Mouse (Mus musculus): ENCODE measurements around the gene Ttc9c. TPM values are rescaled to one million over a fixed set of nuclear protein-coding genes. Genes with fewer than 3 reads are reported as not detected.
A peak's percentile ranks its signal among the peaks of the same experiment; 100 is the strongest.
"Not testable (repeated sequence)": the region's sequence is repeated elsewhere in the genome, so short reads cannot be mapped to it uniquely, and the experiment has no call there.

Gene Ttc9c
- 10 to 100 TPM; 20.9 to 22.8 TPM for total RNA-seq (2021)

DNA sequence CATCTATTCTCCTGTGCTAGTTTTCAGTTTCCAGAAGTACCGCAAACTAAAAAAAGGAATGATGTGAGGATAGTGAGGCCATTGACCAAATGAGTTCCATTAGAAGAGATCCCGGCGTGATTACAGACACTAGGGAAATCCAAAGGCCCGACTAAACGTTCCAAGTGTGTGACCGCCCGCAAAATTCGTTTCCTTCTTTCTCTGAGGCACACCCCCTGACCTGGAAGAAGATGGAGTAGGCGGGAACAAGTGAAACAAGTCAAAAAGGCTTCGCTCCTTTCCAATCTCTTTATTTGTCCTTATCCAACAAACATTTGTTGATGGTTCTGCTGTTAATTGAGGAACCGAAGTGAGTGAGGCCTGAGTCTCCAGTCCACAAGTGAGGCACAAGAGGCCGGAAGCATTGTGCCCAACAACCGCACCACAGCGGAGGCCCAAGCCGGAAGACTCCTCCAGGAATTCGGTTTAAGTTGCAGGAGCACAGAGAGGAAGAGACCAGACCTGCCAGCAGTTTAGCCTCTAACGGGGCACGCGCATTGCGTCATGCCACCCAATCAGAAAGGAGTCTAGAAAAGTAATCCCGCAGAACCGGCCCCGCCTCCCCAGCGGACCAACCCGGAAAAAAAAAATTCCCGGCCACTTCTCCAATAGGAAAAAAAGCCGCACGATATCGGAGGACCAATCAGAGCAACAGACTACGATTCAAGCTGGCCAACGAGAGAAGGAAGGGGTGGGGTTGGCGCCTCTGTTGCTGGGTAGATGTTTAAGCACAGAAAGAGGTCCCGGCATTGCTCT lies at the start of gene Ttc9c:
Gene Ttc9c (minus strand): TSS at position 533 of the 795 bp plus-strand sequence.
- DNase-seq, result peak; percentile 96

DNA sequence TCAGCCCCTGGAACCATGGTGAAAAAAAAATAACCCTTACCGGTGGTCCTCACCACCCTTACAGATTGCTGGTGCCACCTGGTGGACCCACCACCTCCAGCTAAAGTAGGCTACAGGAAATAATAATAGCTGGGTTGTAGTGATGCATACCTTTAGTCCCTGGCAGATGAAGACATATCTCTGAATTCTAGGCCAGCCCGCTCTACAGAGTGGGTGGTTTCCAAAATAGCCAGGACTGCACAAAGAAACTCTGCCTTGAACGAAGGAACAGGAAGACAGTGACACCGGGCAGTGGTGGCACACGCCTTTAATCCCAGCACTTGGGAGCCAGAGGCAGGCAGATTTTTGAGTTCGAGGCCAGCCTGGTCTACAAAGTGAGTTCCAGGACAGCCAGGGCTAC lies 45.1 kb upstream of the Ttc9c start:
- no peak for DNase-seq

GRCm38 (mm10) chr19:8859018-8859417 lies 39.9 kb upstream of the Ttc9c start:
- DNase-seq, result no peak

- peak; percentile 71 for DNase-seq
These were observed 38.6 kb upstream of the Ttc9c start for GRCm38 (mm10) chr19:8857689-8858088.

DNA sequence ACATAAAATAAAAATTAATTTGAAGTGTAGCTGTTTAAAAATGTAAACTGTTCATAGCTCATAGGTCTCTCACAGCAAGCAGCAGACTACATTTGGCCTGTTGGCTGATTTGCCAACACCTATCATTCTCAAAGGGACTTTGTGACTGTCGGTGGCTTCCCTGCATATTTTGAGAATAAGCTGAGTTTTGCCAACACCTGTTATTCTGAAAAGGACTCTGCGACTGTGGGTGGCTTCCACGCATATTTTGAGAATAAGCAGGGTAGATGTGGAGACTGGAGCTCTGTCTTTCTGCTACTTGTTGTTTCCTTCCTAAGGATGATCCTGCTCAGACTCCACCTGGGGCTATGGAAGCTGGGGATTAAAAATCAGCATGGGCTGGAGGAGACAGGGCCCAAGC lies 34.0 kb upstream of the Ttc9c start:
- no peak for DNase-seq

- no peak for DNase-seq
These were observed 33.2 kb upstream of the Ttc9c start for GRCm38 (mm10) chr19:8852236-8852928.

DNA sequence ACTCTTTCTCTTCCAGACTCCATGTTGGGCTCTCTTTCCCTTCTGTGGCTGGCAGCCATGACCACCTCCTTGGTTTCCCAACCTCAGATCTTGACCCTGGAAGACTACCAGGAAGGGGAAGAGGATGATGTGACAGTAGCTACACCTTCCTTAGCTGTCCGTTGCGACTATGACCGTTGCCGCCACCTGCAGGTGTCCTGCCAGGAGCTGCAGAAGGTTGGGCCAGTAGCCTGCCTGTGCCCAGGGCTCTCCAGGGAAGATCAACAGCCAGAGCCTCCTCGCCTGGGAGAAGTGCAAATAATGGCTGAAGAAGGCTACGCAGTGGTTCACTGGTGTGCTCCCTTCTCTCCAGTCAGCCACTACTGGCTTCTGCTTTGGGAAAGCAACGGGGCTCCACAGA lies 32.5 kb upstream of the Ttc9c start:
- DNase-seq, result no peak

GRCm38 (mm10) chr19:8850402-8850901 lies 31.3 kb upstream of the Ttc9c start, which contains the start of gene Lrrn4cl:
TSS of gene Lrrn4cl (plus strand) at chr19:8850768.
- peak; percentile 58 for DNase-seq

DNA sequence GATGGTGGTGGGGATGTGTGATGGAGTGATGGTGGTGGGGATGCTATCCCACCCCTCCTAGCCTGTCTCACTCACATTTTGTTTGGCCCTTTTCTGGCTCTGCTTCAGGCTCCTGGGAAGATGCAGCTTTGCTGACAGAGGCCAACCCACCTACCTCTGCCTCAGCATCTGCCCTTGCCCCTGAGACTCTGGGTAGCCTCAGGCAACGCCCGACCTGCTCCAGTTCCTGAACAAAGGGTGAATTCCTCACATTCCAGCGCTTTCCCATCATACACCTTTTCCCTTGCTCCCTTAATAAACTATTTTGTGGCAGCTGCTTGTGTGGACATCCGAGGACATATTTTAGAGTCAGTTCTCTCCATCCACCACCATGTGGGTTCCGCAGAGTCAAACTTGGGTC lies 29.2 kb upstream of the Ttc9c start:
- no peak for DNase-seq

DNA sequence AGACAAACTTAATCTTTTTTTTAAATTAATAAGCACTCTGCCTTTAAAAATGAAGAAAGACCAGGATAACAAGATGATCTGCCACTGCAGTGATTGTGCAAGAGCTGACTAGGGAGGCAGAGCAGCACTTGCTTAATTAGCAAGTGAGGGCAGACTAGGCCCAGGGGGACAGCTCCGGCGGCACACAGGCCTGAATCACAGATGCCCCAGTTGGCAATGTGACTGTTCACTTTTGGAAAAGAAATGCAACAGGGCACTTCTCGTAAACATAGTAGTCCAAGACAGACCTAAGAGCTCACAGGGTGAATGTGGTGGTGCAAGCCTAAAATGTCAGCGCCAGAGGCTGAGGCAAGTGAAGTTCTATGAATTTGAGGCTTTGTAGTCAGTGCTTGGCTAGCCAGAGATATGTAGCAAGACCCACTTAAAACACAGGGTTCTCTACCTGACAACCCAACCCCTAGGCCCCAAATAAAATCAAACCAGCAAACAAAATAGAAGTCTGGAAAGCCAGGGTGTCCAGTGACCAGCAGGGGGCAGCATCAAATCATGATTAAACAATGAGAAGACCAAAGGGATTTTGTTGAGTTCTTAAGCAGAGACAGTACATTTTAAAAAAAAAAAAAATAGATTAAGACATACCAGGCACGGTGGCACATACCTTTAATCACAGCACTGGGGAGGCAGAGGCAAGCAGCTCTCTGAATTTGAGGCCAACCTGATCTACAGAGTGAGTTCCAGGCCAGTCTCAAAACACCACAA lies 25.4 kb upstream of the Ttc9c start:
- DNase-seq, result peak; percentile 87

DNA sequence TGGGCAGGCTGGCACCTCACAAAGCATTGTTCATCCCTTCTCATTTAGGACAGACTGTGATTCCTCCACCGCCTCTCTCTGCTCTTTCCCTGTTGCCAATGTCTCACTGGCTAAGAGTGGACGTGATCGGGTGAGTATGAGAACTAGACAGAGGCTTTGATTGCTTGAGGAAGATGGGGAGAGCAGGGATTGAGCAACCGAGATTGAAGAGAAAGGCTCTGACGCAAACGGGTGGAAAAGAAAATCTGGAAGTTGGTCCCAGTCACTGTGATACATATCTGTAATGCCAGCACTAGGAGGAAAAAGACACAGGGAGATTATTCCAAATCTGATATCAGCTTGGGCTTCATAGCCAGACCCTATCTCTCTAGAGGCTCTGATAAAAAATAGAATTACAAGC lies 23.8 kb upstream of the Ttc9c start:
- DNase-seq, result no peak

- no peak for DNase-seq
These were observed 21.9 kb upstream of the Ttc9c start for GRCm38 (mm10) chr19:8841012-8841411.

GRCm38 (mm10) chr19:8839908-8840791 lies 21.0 kb upstream of the Ttc9c start:
- peak; percentile 78 for DNase-seq

DNA sequence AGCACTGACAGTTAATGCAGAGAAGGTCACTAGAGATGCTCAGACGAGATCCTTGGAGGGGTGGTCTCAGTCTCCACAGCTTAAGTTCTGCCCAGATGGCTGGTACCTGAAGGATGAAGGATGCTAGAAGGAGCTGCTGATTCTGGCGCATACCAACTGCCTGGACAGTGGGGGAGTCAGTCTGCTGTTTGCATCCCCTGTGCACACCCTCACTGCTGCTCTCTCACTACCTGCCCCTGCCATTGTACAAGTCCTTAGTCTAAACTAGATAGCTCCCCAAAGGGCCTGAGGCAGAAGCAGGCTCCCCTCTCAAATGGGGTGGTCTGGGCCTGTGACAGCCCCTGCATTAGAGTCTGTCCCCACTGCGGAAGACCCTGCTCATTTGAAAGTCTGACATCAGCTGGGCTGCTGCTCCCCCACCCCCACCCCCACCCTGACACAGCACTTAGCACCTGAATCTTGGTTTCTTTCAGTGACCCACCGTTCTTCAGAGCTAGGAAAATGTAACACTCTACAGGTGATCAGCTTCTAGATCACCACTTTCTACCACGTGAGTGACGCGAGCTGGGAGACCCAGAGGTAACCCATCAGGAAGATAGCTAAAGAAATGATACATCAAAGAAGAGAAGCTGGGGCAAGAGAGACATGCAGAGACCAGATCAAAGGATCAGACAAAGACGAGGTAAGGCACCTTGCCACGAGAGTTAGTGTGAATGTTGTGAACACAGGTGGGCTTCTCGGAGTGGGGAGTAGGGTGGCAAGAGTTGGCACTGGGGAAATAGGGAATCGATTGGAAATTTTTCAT lies 20.2 kb upstream of the Ttc9c start, which contains the start of gene Gng3:
Gene Gng3 (minus strand): TSS at position 92 of the 805 bp plus-strand sequence.
- no peak for DNase-seq

- DNase-seq, result peak; percentile 55
These were observed 19.1 kb upstream of the Ttc9c start for GRCm38 (mm10) chr19:8838041-8838730.

DNA sequence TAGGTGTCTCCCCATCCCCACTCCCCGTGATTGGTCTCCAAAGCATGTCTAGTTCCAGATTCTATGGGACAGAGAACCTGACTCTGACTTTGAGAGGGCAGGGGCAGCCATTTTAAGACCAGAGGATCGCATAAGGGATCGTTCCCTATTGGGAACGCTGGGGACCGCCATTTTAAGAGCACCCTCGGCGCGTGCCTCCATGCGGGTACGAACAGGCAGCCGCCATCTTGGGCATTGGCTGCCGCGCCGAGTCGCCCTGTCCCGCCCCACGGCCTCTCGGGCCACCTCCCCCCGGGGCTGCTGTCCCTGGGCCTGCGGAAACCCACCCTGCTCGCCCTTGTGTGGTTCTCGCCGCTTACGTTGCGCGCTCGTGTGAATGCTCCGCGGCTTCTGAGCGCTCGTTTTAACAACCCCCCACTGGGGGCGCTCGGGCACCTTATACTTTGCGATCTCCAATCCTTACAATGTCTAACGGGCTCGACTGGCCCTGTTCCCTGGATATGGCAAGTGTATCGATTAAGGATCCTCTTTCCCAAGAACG lies 18.2 kb upstream of the Ttc9c start, which contains the start of gene Bscl2:
Gene Bscl2 (plus strand): TSS at position 217 of the 541 bp plus-strand sequence.
- peak; percentile 87 for DNase-seq

GRCm38 (mm10) chr19:8836327-8836726 lies 17.2 kb upstream of the Ttc9c start:
- DNase-seq, result not testable (repeated sequence)

DNA sequence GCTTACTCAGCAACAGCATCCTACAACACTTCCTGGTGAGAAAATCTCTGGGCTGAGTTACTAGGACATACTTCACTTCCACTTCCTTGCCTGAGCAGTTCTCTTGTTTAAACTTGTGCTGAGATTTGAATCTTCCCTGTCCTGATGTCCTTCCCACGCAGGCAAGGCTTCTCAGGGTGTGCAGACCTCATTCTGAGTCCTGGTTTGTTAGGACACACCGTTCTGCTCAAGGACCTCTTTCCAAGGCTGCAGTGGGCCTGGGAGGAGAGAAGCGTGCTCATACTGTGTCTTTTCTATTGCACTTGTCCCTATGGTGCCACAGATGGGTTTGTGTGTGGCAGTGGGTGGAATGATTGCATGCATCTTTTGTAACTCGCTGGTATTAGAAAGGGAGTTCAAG lies 13.8 kb upstream of the Ttc9c start:
- no peak for DNase-seq

GRCm38 (mm10) chr19:8831262-8831661 lies 12.1 kb upstream of the Ttc9c start:
- DNase-seq, result no peak

DNA sequence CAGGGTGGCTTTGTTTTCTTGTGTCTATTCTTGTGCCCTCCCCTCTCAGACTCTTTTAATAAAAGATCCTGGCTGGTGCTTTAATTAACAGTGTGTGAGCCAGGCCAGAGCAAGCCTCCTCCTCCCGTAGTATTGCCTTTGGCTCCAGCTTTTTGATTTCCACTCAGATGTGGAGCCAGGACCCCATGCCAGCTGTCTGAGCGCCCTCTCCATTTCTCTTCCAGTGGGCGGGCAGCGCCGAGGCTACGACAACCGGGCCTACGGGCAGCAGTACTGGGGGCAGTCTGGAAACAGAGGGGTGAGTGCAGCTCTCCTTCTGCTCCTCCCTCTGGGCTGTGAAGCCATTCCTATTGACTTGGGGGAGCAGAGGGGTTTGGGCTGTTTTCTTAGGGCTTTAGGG lies 11.5 kb upstream of the Ttc9c start:
- DNase-seq, result no peak

Measured in heart, postnatal 4 days (tissue).